Mouse (Mus musculus): Measurements from ENCODE around the gene Cntnap2.

Gene Cntnap2

DNA sequence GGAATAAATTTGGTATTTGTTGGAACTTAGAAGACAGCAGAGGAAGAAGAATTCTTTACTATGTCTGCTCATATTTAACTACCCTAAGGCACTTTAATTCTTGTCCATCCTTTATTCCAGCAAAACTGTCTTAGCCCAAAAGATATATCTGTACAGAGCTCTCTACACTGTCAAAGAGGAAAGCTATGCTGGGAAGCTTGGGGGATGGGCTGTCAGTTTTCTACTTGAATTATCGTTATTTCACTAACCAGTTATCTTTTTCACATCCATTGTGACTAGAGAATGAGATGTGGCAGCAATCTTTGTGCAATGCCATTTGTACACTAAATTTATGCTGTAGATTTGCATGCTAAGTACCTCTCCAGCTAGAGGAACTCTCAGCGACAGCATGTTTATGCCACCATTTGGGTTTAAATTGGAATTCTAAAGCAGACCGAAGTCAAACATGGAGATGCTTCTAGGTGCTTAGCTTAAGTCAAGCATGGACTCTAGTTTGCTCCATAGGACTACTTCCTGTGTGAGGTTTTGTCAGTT lies 268.9 kb downstream of the Cntnap2 start:
- no peak for DNase-seq (ENCODE audit: low read depth, low spot score)

DNA sequence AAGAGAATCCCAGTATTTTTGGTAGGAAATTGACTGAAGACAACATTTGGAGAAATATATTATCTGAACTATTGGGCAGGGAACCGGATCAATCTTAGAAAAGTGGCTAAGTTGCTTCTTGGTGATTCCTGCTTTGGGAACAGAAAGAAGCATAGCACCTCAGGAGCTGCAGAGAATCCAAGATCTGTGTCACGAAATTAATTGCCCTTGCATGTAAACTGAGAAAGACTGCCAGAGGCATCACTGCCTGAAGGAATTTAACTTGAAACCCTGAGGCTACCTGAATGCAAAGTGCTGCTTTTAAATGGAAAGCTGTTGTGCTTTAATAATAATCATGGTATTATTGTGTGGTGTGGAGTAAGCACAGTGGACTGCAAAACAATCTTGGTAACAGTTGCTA lies 286.2 kb downstream of the Cntnap2 start:
- no peak for DNase-seq (ENCODE audit: low read depth, low spot score)

DNA sequence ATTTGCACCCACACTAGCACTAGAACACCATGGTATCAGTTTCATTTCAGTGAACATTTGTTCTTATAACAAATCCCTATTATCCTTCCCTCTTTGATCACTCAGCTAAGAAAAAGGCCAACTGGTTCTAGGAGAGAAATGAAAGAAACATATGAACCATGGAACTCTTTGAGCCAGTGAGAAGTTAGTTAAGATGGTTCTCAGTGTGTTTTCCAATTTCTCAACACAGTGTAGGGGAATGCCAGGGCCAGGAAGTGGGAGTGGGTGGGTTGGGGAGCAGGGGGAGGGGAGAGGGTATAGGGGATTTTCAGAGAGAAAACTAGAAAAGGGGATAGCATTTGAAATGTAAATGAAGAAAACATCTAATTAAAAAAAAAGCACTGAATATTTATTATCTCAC lies 286.8 kb downstream of the Cntnap2 start:
- no peak for DNase-seq (ENCODE audit: low read depth, low spot score)

DNA sequence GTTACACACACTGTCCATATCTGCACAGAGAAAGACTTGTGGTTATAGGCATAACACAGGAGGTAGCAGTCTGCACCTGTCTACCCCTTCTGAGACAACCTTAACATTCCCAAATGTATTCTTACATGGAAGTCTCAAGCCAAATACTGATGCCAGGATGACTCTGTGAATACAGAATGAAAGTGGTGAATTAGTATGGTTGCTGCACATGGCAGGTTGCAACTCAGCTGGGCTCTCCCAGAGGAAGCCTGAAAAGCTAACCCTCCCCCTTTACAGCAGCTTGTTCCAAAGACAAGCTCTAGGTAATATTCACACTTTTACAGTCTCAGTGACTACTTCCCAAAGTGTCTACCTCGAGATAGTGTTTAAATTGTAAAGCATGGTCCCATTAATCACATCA lies 307.3 kb downstream of the Cntnap2 start:
- no peak for DNase-seq (ENCODE audit: low read depth, low spot score)

DNA sequence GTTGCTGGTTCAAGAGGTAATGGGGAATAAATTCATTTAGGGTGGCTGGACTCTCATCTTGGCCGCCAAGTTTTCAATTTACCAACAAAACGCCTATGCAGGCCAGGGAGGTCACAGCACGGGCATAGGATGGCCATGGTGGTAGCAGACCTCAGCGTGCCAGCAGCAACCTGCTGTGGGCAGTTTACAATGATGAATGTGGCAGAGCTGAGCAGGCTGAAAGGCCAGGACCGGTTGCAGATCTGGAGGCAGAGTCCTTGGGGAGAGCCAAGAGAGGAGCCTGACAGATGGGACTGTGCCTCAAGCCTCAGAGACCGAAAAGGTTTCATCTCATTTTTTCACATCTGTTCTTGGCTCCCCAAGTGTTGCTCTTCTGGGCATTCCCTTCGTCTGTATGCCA lies 322.0 kb downstream of the Cntnap2 start:
- no peak for DNase-seq (ENCODE audit: low read depth, low spot score)

DNA sequence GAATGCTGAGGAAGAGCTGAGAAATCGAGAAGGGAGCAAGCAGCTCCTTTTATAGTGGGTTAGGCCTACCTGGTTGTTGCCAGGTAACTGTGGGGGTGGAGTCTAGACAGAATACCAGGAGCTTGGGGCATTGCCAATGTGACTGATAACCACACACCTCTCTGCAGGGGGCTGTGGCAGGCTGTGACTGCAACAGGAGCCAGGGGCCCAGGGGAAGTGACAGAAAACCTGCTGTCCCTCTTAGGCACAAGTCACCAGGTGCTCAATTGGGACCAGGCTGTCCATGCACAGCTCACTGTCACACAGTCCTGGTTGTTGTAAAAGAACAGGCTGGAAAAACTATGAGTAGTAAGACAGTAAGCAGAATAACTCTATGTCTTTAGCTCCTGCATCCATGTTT lies 329.9 kb downstream of the Cntnap2 start:
- DNase-seq (ENCODE audit: low read depth, low spot score): no peak

DNA sequence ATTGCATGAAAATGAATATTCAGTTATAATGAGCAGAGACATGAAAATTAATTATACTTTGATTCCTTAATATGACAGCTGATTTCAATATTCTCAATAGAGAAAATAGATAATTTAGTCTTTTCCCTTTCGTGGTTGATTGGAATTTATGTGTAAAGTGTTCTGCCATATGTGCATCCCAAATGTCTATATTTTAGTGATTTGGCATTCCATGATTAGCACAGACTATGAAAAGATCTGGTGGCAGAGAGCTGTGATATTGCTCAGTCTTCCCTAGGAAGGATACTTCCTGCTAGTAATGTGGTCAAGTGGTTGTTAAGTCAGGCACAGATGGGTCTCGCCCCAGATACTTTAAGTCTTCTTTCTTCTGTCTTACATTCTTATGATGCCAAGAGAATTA lies 354.5 kb downstream of the Cntnap2 start:
- DNase-seq (ENCODE audit: low read depth, low spot score): no peak

DNA sequence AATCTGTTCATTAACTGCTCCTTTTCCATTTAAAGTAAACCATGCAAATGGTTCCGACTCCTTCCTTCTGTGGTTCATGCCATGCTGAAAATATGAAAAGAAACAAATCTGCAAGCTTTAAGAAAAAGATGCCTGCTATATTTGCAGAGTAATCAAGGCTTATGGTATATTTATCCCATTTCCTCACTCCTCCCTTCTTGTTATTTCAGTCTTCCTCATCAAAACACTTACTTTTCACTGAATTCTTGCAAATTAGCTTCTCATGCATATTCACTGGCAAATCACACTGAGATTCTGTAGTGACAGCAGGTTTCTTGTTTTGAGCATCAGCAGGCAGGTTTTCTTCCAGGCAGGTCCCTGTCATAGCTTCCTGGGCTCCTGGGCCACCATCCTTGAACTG lies 396.3 kb downstream of the Cntnap2 start:
- DNase-seq (ENCODE audit: low read depth, low spot score): no peak

DNA sequence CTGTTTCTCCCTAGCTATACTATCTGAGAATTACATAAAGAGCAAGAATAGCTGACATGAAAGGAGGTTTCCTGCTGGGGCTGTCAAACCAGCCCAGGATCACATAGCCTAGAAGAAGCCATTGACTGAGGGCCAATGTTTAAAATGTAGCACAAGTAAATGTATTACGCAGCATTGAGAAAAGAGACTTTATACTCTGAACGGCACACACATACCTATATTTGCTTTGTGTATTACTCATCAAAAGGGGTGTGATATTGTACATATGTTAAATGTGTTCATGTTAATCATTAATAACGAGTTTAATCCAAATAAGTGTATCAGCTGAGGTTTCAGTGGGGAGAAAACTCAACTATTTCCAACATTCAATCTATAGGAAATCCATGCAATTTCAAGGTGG lies 459.1 kb downstream of the Cntnap2 start:
- DNase-seq (ENCODE audit: low read depth, low spot score): no peak

DNA sequence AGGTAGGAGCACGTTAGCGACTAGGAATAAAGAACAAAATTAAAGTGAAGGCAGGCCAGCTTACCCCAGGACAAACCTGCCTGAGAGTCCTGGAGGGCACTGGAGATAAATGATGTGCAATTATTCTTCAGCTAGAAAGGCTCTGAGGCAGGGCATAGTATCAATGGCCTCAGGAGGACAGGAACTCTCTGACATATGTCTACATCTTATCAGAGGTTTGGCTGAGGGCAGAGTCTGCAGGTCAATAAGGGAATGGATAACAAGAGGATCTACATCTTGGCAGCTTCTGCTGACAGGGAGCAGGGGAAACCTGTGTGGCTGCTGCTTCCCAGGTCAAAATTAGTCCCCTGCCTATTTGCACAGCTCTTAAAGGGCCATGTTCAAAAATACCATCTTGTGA lies 477.8 kb downstream of the Cntnap2 start:
- DNase-seq (ENCODE audit: low read depth, low spot score): no peak

DNA sequence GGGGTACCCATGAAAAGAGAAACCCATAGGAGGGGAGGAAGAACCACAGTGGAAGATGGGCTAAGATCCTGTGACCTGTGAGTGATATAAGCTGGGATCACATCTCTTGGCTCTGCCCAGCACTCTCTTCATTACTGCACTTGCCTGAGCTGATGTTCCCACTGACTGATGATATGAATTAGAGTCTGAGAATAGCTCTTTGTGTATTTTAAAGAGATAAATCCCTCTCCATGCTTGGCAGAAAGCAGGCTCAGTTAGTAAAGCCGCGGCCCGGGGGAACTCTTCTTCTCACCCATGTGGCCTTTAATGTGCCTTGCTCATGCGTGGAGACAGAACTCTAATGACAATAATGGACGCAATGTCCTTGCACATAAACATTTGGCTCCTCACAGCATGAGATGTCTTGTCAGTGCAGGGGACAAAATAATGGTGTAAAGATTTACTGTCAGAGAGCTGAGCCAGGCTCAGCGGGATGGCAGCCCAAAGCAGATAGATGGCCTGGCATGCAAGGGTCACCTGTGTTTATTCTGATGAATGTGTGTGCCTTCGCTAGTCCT lies 485.2 kb downstream of the Cntnap2 start:
- no peak for DNase-seq (ENCODE audit: low read depth, low spot score)

DNA sequence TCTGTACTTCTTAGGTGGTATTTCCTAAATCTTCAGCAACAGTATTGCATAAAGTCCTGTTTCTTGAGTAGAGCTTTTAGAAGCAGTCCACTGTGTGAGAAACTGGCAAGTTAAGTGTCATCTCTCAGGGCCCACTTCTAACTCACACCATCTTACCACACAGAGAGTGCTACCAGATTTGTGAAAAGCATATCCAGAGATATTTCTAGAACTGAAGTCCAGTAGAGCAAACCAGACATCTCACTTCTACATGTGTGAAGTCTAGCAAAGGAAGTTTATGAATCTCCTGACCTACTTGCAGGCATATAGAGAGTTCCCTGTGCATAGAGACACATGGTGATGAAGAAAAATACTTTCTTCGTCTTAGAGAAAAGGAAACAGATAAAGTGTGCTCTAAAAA lies 500.6 kb downstream of the Cntnap2 start:
- no peak for DNase-seq (ENCODE audit: low read depth, low spot score)

DNA sequence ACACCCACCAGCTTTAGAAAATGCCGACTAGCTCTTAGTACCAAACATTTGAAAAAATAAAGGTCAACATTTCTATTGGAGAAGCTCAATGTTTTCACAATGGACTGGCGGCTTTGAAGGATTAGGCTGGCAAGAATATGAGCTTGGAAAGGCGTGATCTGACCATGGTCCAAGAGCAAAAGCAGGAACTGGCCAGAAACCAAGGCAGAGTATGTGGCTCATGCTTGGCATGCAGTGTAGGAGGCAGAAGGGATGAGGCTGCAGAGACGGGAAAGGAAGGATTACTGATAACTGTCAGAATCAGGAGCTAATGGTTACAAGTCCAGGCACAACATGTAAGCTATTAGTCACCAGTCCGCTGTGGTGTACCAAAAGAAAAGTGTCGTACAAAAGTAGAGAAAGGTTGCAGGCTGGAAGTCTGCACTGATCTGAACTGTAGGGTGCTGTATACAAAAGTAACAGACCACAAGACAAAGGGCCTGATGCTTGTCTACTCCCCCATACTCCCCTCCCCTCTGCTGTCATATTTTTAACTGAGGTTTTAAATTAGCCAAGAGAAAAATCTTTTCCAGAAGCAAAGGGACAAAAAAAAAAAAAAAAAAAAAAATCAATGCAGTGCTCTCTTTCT lies 525.4 kb downstream of the Cntnap2 start:
- DNase-seq (ENCODE audit: low read depth, low spot score): no peak

DNA sequence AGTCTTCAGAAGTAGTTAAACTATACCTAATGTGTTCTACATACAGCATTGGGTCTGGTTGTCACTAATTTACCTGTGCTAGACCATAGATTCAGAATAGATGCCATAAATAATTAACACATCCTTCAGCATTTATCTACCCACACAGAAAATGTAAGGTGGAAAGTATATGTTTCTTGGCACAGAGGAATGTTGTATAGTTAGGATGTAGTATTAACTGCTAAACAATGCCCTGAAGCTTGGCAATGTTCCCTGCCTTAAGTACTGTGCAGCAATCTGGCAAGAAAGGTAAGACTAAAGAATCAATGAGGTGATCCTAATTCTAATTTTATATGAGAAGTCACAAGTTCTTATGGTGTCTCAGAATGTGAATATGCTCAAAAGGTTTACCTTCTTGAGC lies 529.9 kb downstream of the Cntnap2 start:
- no peak for DNase-seq (ENCODE audit: low read depth, low spot score)

DNA sequence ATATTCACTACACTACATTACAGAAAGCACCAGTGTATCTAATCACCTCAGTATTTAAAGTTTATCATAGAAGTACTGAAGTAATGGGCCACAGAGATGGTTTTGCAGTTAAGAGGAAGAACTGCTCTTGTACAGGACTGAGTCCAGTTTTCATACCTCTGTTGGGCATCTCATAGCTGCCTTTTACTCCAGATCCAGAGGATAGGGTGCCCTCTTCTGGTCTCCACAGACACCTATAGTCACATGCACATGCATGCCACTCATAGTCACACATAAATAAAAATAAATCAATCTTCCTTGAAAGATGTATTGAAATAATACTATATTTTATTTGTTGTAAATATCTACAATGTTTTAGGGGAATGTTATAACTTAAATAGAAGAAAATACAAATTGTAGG lies 587.9 kb downstream of the Cntnap2 start:
- no peak for DNase-seq (ENCODE audit: low read depth, low spot score)

DNA sequence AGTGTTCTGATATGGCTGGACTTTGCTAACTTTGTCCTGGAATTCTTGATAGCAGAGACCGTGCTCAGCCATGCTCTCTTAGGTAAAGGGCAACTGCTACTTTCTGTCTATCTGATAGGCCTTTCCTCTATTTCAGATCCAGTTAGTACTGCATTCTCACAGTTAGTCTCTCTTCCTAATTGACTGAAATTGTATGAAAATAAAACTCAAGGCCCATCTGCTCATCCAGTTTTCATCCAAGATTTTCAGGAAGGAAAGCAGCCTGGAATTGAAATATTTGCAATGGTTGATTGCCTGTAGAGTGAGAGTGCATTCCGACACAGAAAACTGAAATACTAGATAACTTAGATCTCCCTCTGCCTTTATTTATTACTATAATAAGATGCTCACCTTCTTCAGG lies 589.3 kb downstream of the Cntnap2 start:
- no peak for DNase-seq (ENCODE audit: low read depth, low spot score)

DNA sequence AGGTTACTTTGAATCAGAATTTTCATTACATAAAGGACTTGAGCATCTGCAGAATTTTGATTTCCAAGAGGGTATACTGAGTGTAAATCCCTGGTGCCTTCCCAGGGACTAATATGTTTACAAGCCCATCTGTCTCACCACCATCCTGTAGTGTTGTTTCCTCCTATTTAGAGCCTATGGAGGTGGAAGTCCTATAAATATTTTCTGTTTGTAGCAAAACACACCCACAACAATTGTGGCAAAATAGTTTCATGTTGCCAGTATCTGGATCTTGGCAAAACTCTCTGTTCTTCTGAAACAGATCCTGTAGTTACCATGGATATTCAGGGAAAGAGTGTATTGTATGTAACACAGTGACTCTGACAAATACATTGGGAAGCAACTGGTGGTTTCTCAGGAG lies 641.1 kb downstream of the Cntnap2 start:
- DNase-seq (ENCODE audit: low read depth, low spot score): no peak

DNA sequence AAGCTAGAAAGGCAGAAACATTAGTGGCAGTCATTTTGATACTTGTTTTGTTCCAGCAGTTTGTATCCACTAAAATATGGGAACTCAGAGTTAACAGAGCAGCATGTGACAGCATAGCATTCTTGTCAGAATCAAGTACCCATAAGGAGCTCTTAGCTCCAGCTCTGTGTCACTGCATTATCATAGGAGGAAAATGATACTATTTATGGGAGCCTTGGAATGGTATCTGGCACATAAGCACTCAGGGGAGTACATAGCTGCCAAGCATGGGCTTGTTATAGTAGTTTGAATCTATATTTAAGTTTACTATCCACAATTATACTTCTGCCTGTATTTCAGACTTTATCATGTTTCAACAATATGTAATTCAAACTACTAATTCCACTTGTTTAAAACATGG lies 732.5 kb downstream of the Cntnap2 start:
- DNase-seq (ENCODE audit: low read depth, low spot score): no peak

DNA sequence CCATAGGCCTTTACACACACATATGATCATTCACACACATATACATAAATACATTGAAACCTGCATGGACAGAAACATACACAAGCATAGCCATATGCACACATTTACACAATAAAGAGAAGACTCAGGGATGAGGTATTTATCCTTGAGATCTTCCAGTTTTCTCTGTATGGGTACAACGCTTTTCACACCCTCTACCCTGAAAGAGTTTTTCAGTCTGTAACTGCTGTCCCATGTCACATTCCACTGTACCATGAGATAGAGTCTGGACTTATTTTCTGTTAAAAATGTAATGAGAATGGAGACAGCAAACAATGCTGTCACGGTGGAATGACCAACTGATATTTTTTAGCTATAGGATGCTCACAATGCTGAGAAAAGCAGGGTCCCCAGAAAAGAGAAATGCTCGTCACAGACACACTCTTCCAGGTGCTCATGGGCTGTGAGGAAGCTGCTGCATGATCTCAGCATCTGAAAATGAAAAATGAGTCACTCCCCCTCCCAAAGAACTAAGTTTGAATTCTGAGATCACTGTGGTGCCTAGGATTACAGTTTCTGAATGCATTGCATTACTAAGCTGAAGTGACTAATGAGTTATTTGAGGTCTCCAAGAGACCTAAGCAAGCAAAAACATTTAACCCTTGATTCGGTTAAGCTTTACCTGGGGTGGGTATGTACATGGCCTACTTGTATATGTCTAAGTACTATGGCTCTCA lies 782.6 kb downstream of the Cntnap2 start:
- no peak for DNase-seq (ENCODE audit: low read depth, low spot score)

DNA sequence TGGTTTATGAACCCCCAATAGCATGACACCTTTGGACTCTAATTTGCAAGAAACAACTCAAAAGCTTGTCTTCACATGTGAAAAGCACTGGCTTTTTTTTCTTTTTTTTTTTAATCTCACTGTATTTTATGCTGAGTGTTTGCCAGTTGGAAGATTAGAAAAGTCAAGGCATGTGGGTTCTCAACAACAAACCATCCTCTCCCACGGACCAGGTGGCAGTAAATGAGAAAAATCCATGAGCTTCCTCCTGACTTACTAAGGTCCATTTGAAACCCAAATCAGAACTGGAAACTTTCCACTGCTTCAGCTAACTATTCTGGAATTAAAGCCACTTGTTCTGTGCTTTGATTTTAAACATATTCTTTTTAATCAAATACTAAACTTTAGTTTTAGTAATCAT lies 784.6 kb downstream of the Cntnap2 start:
- no peak for DNase-seq (ENCODE audit: low read depth, low spot score)

DNA sequence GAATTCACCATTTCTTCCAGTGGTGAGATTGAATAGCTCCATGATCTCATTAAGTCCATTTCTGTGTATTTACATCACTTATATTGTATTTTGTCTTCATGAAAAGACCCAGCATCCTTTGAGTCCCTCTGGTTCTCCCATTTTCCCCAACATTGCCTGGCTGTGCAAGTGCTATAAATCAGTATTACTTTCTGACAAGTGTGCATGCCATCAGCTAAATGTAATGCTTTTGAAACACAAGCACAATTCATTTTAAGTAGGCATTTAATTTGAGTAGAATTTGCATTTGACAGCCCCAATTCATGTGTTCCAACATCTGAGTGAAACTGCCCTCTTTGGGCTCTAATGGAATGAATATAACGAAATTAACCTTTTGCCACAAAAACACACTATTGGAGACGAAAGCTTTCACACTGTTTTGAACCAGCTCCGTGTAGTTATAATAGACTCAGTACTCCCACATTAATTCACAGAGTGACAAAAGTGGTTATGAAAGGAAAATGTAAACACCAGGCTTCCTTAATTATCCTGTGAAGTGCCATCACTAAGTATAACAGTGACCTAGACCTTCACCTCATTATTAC lies 812.3 kb downstream of the Cntnap2 start:
- no peak for DNase-seq (ENCODE audit: low read depth, low spot score)

DNA sequence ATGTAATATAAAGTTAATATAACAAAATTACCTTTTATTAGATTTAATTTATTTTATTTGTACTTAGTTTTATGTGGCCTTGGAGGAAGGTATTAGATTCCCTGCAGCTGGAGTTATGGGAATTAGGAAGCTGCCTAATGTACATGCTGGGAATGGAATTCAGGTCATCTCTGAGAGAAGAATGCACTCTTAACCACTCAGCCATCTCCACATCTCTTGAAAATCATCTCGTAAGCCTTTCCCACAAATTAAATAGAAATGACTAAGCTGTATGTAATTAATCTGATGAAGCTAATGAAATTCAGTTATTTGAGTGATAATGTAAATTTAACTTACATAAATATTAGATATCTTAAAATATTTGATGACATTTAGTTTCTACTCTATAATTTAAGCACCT lies 826.3 kb downstream of the Cntnap2 start:
- no peak for DNase-seq (ENCODE audit: low read depth, low spot score)

DNA sequence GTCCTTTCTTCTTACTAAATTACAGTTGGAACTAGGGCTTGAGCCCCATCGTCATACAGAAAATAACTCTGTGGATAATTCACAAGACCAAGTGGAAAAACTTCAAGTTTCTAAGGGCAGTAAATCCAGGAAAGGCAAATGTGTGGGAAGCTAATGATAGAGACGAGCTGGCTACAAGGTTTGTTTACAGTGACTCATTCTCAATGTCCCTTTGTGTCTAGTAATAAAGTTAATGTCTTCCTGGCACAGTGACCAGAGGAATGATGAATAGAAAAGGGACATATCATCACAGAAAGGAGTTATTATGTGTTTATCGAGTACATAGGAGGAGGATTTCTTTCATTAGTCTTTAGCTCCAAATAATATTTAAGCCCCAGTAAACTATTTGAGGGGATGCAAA lies 828.7 kb downstream of the Cntnap2 start:
- no peak for DNase-seq (ENCODE audit: low read depth, low spot score)
